Mouse (Mus musculus) heart, adult 9 months (tissue): ENCODE measurements around the gene Selenos.

Source experiments
- DNase-seq, 2 experiments: peaks; one replicate each; pipeline ENCODE4 v3.0.0; 2022; ENCODE audit warnings: low spot score in 2 of 2

Selenos gene

DNA sequence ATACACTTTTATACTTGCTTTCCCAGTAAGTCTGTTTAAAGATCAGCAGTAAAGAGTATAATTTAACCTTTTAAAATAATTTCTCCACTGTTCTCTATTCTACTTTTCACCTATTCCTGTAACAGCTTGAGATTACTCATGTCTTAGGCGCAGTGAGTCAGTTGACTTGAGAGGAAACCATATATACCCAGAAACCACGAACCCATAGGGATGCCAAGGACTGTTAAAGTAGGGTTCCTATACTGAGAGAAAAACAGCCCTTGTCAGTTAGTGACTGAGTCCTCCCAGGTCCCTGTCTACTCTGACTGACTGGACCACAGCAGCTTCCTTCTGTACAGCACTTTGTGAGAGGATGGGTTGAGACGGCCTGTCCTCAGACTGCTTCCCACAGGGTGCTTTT, 38.6 kb downstream of the Selenos start:
- DNase-seq: no peak

DNA sequence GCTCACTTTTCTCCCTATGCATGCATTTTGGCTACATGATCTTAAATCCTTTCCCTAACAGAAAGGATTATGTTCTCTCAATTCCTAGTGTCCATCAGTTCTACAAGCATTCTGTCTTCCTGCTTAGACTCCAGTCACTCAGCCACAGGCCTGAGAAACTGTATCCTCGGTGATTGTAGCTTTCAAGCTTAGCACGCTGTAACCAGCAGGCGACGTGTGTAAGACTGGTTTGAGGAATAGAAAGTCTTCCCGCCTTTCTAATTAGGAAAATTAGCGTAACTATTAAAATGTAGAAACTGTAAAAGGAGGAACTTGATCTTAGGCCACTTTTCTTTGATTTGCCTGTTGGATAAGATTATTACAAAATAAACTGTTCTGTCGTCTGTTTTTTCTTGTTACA, 39.3 kb downstream of the Selenos start:
- no peak for DNase-seq

DNA sequence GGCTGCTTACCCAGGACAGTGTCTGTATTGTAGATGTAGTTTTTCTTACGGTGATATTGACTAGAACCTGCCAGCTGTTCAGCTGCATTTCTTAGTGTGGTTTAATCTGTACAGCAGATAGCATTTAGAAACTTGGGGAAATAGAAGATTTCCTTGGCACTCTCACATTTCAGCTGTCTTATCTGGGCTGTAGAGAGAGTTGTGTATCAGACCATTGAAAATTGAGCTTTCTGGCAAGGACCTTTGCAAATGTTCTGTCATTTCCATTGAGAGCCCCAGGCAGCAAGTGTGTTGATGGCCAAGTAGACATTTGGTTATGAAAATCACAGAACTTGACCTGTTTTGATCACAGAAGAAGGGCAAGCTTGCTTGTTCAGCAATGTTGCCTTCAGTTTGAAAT, 40.7 kb downstream of the Selenos start:
- no peak for DNase-seq

DNA sequence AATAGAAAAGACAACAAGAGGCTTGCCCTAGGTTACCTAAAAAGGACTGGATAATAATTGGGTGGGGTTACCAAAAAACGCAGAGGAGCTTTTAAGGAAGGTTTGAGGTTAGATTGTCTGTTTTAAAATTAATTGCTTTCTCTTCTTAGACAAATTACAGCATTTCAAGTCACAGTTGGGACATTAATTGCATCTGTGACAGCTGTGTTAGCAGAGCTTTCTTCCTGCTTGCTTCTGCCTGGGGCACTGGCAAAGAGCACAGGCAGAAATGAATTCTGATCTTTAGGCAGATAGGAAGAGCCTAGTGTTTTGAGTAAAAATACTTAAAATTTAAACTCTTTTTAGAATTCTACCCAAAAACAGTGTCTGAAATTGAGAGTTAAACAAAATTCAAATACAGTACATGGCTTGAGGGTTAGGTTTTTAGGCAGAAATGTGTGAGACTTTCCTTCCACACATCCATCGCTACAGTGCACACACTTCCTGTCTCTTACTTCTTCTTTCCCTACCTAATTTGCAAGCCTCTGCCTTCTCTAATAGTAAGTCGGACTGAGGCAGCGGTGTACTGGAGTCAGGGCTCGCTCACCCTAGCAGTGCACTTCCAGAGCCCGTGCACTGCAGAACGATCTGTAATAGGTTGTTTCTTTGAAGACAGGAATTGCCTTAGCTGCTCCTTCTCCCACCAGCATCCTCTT, 41.4 kb downstream of the Selenos start:
- DNase-seq: no peak

DNA sequence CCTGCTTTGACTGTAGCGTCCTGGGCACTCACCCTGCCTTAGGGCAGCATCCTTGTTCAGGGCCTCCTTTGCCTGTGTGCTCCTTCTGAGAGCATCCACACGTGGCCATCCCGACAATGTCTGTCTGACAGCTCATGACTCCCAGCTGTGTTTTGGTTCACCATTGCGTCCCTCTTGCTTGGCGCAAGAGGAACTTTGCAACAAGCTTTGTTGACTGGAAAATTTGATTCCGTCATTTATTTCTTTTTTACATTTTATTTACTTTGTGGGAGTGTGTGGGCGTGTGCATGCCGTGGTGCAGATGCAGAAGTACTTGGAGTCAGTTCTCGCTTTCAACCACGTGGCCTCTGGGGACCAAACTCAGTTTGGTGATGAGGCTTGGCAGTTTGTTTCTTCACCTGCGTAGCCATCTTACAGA, 45.1 kb downstream of the Selenos start:
- DNase-seq: no peak

DNA sequence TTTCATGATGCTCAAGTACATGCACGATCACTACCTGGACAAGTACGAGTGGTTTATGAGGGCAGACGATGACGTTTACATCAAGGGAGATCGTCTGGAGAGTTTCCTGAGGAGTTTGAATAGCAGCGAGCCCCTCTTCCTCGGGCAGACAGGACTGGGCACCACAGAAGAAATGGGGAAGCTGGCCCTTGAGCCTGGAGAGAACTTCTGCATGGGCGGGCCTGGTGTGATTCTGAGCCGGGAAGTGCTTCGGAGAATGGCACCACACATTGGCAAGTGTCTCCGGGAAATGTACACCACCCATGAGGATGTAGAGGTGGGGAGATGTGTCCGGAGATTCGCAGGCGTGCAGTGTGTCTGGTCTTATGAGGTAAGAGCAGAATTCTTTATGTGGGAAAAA, 45.9 kb downstream of the Selenos start:
- DNase-seq: no peak

DNA sequence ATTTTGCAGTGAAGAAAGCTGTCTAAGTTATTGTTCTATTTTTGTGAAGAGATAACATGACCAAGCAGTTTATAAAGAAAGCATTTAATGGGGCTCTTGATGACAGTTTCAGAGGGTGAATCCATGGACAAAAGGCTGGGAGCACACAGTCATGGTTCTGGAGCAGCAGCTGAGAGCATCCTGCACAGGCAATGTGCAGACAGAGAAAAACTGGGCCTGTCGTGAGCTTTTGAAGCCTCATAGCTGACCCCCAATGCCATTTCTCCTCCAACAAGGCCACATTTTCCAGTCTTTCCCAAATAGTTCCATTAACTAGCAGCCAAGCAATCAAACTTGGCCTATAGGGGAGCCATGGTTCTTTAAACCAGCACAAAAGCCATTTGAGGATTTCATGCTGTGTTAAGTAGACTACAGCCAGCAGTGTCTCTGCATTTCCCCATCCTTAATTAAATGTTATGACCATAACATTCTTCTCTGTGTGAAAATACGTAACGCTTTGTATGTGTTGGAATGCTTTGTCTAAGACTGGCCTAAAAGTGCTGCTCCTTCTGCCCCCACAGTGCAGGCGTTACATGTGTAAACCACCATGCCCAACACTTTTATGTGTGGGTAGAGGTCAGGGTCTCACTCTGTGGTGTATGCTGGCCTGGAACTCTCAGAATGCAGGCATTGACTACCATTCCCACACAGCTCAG, 48.6 kb downstream of the Selenos start:
- no peak for DNase-seq

DNA sequence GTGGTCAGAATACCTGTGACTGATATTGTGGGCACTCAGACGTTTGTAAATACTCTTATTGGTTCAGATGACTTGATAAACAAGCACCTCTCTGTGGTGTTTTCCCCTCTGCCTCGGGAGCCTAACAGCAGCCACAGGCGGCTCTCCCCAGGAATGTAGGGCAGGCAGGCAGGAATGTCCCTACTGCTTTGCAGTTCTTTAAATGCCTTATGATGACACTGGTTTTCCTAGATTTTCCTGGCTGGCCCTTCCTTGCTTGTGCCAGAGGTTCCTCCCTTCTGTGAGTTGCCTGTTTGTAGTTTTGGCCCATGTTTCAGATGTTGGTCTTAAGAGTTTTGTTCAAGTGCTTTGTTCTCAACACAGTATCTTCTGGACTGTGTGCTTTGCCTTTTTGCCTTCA, 49.4 kb downstream of the Selenos start:
- DNase-seq: no peak

DNA sequence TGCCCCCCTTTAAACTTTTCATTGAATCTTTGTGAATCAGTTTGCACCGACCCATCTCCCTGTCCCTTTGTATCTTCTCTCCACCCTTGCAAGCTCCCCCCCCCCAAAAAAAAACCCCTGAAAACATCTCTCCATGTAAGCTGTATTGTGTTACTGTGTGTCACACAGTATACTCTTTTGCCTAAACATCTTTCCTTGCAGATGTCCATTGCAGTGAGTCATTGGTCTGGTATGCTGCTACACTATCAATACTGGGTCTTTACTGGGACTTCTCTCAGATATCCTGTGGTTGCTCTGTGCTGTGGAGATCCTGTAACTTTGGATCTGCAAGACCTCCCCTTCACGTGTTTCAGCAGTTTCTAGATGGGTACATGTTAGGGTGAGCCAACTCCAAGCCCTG, 50.8 kb downstream of the Selenos start:
- no peak for DNase-seq

DNA sequence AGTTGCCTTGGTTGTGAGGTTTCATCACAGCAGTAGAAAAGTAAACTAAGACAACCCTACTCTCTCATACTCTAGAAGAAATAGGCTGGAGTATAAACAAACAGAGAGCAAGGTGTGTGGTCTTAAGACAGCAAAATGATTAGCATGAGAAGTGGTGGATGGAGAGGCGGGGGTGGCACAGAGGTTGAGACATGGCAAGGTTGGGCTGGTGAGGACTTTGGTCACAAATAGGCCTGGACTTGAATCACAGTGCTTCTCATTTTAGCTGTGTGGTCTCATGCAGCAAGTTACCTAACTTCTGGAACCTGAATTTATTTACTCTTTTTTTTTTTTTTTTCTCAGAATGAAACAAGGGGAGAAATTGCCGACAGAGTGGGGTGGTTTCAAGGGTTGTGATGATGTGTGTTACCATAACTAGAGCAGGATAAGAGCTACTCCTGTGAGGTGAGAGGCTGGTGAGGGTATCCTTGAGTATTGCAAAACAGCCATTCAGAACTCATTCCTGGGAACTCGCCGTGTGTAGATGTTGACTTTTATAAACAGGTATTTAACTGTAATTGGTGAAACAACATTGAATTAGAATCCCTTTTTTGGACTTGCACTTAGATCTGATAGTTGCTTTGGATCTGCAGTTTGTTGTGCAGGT, 52.5 kb downstream of the Selenos start:
- no peak for DNase-seq

DNA sequence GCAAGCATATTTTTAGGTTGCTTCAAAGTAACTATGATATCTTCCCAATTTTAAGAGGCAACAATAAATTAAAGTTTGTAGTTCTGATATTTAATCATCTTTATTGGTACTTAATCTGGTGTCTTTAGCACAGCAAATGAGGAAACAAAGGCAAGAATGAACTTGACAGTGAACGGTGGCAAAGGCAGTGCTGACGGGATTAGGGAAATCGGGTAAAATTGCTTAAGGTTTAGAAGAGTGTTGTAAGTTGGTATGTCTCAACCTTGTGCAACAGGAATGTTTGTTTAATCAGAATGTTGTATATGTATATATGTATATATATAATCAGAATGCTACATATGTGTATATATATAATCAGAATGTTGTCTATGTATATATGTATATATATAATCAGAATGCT, 54.7 kb downstream of the Selenos start:
- DNase-seq: no peak

DNA sequence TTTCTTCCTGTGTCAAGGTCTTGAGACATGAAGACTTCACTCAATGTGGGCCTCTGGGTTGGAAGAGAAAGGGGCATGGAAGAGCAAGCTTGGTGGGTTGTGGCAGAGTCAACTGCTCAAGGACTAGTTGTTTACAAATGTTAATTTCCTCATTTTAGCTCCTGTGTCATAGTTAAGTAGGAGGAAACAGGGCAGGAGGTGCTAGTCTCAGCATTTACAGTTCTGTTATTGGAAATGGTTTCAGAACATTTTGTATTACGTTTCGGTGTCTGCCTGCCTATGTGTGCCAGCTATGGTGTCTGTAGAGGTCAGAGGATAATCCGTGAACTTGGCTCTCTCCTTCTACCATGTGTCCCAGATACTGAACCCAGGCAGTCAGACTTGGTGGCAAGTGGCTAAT, 56.2 kb downstream of the Selenos start:
- peak; percentile 26 to 39 for DNase-seq

DNA sequence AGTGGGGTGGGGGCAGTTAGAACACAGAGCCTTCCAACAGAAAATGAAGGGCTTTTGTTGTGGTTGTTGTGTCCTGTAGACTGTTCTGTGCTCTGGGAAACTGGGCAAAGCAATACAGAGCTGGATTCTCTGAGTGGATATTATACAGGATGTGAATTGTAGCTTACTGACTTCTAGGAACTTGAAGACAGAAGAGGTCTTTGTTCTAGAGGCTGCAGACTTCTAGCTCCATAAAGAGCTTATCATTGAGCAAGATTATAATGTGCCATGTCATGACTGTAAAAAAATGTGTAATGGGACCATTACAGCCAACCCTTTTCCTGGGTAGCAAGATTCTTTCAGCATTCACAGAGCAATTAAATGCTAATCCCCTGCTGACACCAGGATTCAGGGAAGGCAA, 56.7 kb downstream of the Selenos start:
- no peak for DNase-seq

DNA sequence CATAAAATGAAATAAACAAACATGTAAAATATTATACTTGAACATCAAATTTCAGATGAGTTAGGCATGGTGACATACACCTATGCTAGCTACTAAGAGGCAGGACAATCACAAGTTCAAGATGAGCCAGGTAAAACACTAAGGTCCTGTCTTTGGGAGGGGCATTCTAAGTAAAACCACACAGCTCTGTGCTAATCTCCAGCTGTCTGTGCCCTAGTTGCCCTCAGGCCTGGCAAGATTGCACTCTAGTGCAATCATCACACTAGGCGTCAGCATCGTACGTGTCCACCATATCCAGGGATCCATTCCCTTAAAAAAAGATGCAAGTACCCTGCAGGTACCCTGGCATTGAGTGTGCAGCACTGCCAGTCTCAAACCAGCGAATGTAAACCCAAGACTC, 57.9 kb downstream of the Selenos start:
- DNase-seq: no peak

DNA sequence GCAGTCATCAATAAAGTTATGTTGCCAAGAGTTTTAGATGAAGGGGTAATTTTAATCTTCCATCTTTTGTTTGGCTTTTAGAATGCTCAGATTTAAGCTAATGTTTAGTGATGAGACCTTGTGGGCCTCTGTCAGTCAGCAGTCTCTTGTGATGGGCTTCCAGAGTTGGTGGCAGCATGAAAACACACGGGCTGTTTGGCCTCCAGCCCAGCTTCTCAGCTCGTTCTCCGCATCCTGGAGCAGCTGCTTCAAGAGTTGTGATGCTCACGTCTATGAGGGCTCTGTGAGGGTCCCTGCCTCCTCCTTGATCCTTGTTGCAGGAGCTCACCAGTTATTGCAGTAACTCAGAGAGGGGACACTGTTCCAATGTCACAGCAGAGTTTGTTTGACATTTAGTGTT, 58.9 kb downstream of the Selenos start:
- no peak for DNase-seq

DNA sequence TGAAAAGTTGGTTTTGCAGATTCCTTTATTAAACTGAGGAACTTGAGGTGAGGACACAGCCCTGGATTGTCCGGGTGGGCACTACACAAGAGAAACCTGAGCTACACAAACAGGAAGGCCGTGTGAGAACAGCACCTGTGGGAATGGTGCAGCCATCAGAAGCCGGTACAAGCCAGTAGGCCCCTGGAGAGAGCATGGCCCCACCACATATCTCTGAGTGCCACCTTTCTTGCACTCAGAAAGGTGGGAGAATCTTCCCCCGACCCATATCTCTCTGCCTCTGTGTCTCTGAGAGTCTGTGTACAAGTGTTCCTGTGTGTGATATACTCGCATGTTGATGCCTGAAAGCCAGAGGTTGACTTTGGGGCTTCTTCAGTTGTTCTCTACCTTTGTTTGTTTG, 59.4 kb downstream of the Selenos start:
- DNase-seq: no peak
